Mouse (Mus musculus) embryonic facial prominence, embryonic 15.5 days (tissue): Measurements from ENCODE around the gene Syne1. TPM values are rescaled to one million over a fixed set of nuclear protein-coding genes. Genes with fewer than 3 reads are reported as not detected.

Source experiments
- ATAC-seq: fragments of 200-750 bp; cut with Nextera tagmentation; 2 replicates; pipeline ENCODE4 v1.8.0; 2017; ENCODE audit warnings: low read depth, moderate TSS enrichment; ENCODE audit not compliant: insufficient number of reproducible peaks, low FRiP score, low TSS enrichment
- H3K27ac ChIP-seq: fragments of 300-500 bp; sonication (generic); replicated peaks from 2 replicates; pipeline ENCODE4 v1.5.1; 2015; ENCODE audit warnings: mild to moderate bottlenecking, inconsistent platforms
- H3K27me3 ChIP-seq: fragments of 300-500 bp; sonication (generic); 2 replicates; pipeline ENCODE4 v1.6.1; 2015; ENCODE audit warnings: inconsistent platforms
- H3K36me3 ChIP-seq: fragments of 300-500 bp; sonication (generic); 2 replicates; pipeline ENCODE4 v1.6.1; 2015; ENCODE audit warnings: mild to moderate bottlenecking, inconsistent platforms
- H3K4me1 ChIP-seq: fragments of 300-500 bp; sonication (generic); 2 replicates; pipeline ENCODE4 v1.6.1; 2015; ENCODE audit warnings: inconsistent platforms
- H3K4me2 ChIP-seq: fragments of 300-500 bp; sonication (generic); replicated peaks from 2 replicates; pipeline ENCODE4 v1.6.1; 2015; ENCODE audit warnings: mild to moderate bottlenecking, inconsistent platforms
- H3K4me3 ChIP-seq: fragments of 300-500 bp; sonication (generic); replicated peaks from 2 replicates; pipeline ENCODE4 v1.5.1; 2015; ENCODE audit warnings: mild to moderate bottlenecking, inconsistent platforms
- H3K9ac ChIP-seq: fragments of 300-500 bp; sonication (generic); 2 replicates; pipeline ENCODE4 v1.6.1; 2015; ENCODE audit warnings: inconsistent platforms
- H3K9me3 ChIP-seq: fragments of 300-500 bp; sonication (generic); replicated peaks from 2 replicates; pipeline ENCODE4 v1.6.1; 2016; ENCODE audit warnings: inconsistent platforms
- WGBS: fragments of 180-500 bp; shearing (Covaris S2); methylation state at CpG from one replicate; pipeline ENCODE4 v1.1.7; 2015; 5-methylcytosine and 5-hydroxymethylcytosine counted together
- polyA plus RNA-seq: library from polyadenylated mRNA; unstranded; fragments of >200 nt; fragmentation: Nextera tagmentation; extraction: Ambion mirVana; gene quantifications from 2 replicates; pipeline ENCODE4 v1.2.1, GENCODE M21; 2015

The Syne1 gene
- polyA plus RNA-seq, 1 experiment from 2014 or later, result 8.0 TPM

GRCm38 (mm10) chr10:5488097-5488496 is 63.2 kb downstream of the Syne1 start:
- H3K27me3 ChIP-seq, result no peaks in the 10 kb centered on the region
- no peaks in the 10 kb centered on the region for H3K36me3 ChIP-seq
- H3K27ac ChIP-seq, result no peak overlapping the region
- no peak overlapping the region for H3K4me3 ChIP-seq
- H3K9ac ChIP-seq, result no peak overlapping the region
- H3K9me3 ChIP-seq, result no peaks in the 10 kb centered on the region
- H3K4me1 ChIP-seq, result no peaks in the 10 kb centered on the region
- no peak overlapping the region for H3K4me2 ChIP-seq
- no peak for ATAC-seq
- WGBS, result 49% methylated on average over 5 of the region's 5 CpGs

GRCm38 (mm10) chr10:5480552-5481550 is 70.4 kb downstream of the Syne1 start:
- H3K4me1 ChIP-seq, result no peaks in the 10 kb centered on the region
- no peak overlapping the region for H3K4me3 ChIP-seq
- no peaks in the 10 kb centered on the region for H3K9me3 ChIP-seq
- no peaks in the 10 kb centered on the region for H3K27me3 ChIP-seq
- no peak overlapping the region for H3K4me2 ChIP-seq
- no peak for ATAC-seq
- WGBS, result 67% methylated on average over 9 of the region's 9 CpGs
- H3K27ac ChIP-seq, result no peak overlapping the region
- H3K36me3 ChIP-seq, result no peaks in the 10 kb centered on the region
- no peak overlapping the region for H3K9ac ChIP-seq

GRCm38 (mm10) chr10:5480097-5480496 is 71.2 kb downstream of the Syne1 start:
- Histone ChIP-seq H3K27me3 (no peaks in the 10 kb centered on the region), H3K27ac (no peak overlapping the region), H3K9me3 (no peaks in the 10 kb centered on the region), H3K4me1 (no peaks in the 10 kb centered on the region), H3K9ac (no peak overlapping the region), H3K4me2 (no peak overlapping the region), H3K36me3 (no peaks in the 10 kb centered on the region), H3K4me3 (no peak overlapping the region)
- no peak for ATAC-seq
- WGBS, result 57% methylated on average over 6 of the region's 6 CpGs

GRCm38 (mm10) chr10:5468638-5469037 is 82.6 kb downstream of the Syne1 start:
- Histone ChIP-seq H3K4me1 (no peaks in the 10 kb centered on the region), H3K9ac (no peak overlapping the region), H3K4me2 (no peak overlapping the region), H3K36me3 (no peaks in the 10 kb centered on the region), H3K9me3 (no peaks in the 10 kb centered on the region), H3K27me3 (no peaks in the 10 kb centered on the region), H3K27ac (no peak overlapping the region), H3K4me3 (no peak overlapping the region)
- ATAC-seq, result no peak
- WGBS, result 80% methylated on average over 2 of the region's 2 CpGs

GRCm38 (mm10) chr10:5453830-5454229 is 97.5 kb downstream of the Syne1 start:
- Histone ChIP-seq H3K9me3 (no peaks in the 10 kb centered on the region), H3K27ac (no peak overlapping the region), H3K4me1 (no peaks in the 10 kb centered on the region), H3K4me2 (no peak overlapping the region), H3K27me3 (no peaks in the 10 kb centered on the region), H3K9ac (no peak overlapping the region), H3K4me3 (no peak overlapping the region), H3K36me3 (no peaks in the 10 kb centered on the region)
- no peak for ATAC-seq

GRCm38 (mm10) chr10:5449944-5450343 is 101.3 kb downstream of the Syne1 start:
- ATAC-seq, result no peak
- WGBS, result 85% methylated on average over 2 of the region's 2 CpGs
- Histone ChIP-seq H3K4me1 (no peaks in the 10 kb centered on the region), H3K36me3 (no peaks in the 10 kb centered on the region), H3K27ac (no peak overlapping the region), H3K9me3 (no peaks in the 10 kb centered on the region), H3K27me3 (no peaks in the 10 kb centered on the region), H3K4me2 (no peak overlapping the region), H3K4me3 (no peak overlapping the region), H3K9ac (no peak overlapping the region)

- Histone ChIP-seq H3K4me3 (no peak overlapping the region), H3K36me3 (no peaks in the 10 kb centered on the region), H3K9me3 (no peaks in the 10 kb centered on the region), H3K27me3 (no peaks in the 10 kb centered on the region), H3K4me2 (no peak overlapping the region), H3K9ac (no peak overlapping the region), H3K4me1 (no peaks in the 10 kb centered on the region), H3K27ac (no peak overlapping the region)
- ATAC-seq, result no peak
- 69% methylated on average over 4 of the region's 4 CpGs for WGBS
Measured at GRCm38 (mm10) chr10:5447950-5448716, 103.1 kb downstream of the Syne1 start.

- Histone ChIP-seq H3K4me3 (no peak overlapping the region), H3K4me1 (no peaks in the 10 kb centered on the region), H3K27me3 (no peaks in the 10 kb centered on the region), H3K36me3 (no peaks in the 10 kb centered on the region), H3K4me2 (no peak overlapping the region), H3K27ac (no peak overlapping the region), H3K9ac (no peak overlapping the region), H3K9me3 (no peaks in the 10 kb centered on the region)
- WGBS, result 86% methylated on average over 3 of the region's 3 CpGs
- no peak for ATAC-seq
Measured at GRCm38 (mm10) chr10:5445313-5445712, 106.0 kb downstream of the Syne1 start.

GRCm38 (mm10) chr10:5443020-5443419 is 108.3 kb downstream of the Syne1 start:
- Histone ChIP-seq H3K27ac (no peak overlapping the region), H3K4me1 (no peaks in the 10 kb centered on the region), H3K27me3 (no peaks in the 10 kb centered on the region), H3K36me3 (no peaks in the 10 kb centered on the region), H3K9me3 (no peaks in the 10 kb centered on the region), H3K9ac (no peak overlapping the region), H3K4me3 (no peak overlapping the region), H3K4me2 (no peak overlapping the region)
- no peak for ATAC-seq
- WGBS, result 91% methylated on average over 2 of the region's 2 CpGs

GRCm38 (mm10) chr10:5439802-5440350 is 111.4 kb downstream of the Syne1 start:
- Histone ChIP-seq H3K36me3 (no peaks in the 10 kb centered on the region), H3K9me3 (no peaks in the 10 kb centered on the region), H3K4me3 (no peak overlapping the region), H3K9ac (no peak overlapping the region), H3K4me2 (no peak overlapping the region), H3K27ac (no peak overlapping the region), H3K27me3 (no peaks in the 10 kb centered on the region), H3K4me1 (no peaks in the 10 kb centered on the region)
- ATAC-seq, result no peak
- 53% methylated on average over 2 of the region's 2 CpGs for WGBS

- 90% methylated on average over 2 of the region's 2 CpGs for WGBS
Measured at GRCm38 (mm10) chr10:5437766-5438165, 113.5 kb downstream of the Syne1 start.

More at GRCm38 (mm10) chr10:5437766-5438165, 113.5 kb downstream of the Syne1 start:
- H3K4me3 ChIP-seq, result no peak overlapping the region
- no peak for ATAC-seq
- H3K27ac ChIP-seq, result no peak overlapping the region
- no peaks in the 10 kb centered on the region for H3K27me3 ChIP-seq
- no peaks in the 10 kb centered on the region for H3K9me3 ChIP-seq
- H3K4me2 ChIP-seq, result no peak overlapping the region
- no peaks in the 10 kb centered on the region for H3K4me1 ChIP-seq
- no peak overlapping the region for H3K9ac ChIP-seq
- no peaks in the 10 kb centered on the region for H3K36me3 ChIP-seq
